Mouse (Mus musculus): Measurements from ENCODE around the gene Armh3. TPM values are rescaled to one million over a fixed set of nuclear protein-coding genes. Genes with fewer than 3 reads are reported as not detected.

Armh3 gene
- polyA plus RNA-seq, 1 experiment from 2014 or later: 18.5 TPM

DNA sequence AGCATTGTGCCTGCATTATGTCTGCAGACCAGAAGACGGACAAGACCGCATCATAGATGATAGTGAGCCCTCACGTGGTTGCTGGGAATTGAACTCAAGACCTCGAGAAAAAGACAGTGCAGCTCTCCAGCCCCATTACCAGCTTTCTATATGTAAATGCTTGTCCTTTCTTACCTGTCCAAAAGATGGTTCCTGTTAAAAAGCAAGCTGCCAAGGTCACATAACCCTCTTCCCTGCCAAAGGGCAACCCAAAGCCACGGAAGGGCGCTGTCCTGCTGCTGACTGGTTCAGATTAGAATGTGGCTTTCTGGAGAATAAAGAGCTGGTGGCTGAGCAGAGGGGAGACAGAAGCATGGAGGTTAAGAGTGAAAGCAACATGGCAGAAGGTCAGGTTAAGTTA is 90.9 kb downstream of the Armh3 start:
- no peaks in the 10 kb centered on the region for H3K4me1 ChIP-seq
- 92% methylated on average over 6 of the region's 6 CpGs for WGBS
- no peaks in the 10 kb centered on the region for H3K27me3 ChIP-seq (ENCODE audit: poor library complexity, severe bottlenecking)
- no peak overlapping the region for H3K4me3 ChIP-seq
- H3K27ac ChIP-seq: no peak overlapping the region
- no peaks in the 10 kb centered on the region for H3K9me3 ChIP-seq
- peaks cover 5% of the 10 kb centered on the region; the same call in 1 of the 2 replicates for H3K36me3 ChIP-seq (replicated peaks)
- no peak for DNase-seq (ENCODE audit: extremely low spot score, low spot score)

DNA sequence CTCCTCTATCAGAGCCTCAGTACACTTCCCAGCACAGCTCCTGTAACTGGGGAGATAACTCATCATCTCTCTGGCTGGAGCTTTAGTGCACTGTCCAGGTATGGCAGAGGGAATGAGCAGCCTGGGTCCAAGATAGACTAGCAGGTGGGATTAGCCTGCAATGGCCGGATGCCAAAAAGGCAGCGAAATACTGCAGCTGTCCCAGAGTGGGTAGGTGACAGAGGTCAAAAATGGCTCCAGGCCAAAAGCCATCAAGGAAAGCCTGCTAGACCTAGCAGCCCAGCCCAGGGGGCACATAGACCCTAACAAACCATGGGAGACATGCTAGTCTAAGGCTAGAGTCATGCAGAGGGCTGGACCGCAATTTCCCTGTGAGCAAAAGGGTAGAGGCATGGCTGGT is 94.4 kb downstream of the Armh3 start:
- peaks cover 5% of the 10 kb centered on the region; the same call in 1 of the 2 replicates for H3K36me3 ChIP-seq (replicated peaks)
- H3K9me3 ChIP-seq: no peaks in the 10 kb centered on the region
- no peak overlapping the region for H3K4me3 ChIP-seq
- no peak for DNase-seq (ENCODE audit: extremely low spot score, low spot score)
- no peaks in the 10 kb centered on the region for H3K27me3 ChIP-seq (ENCODE audit: poor library complexity, severe bottlenecking)
- H3K27ac ChIP-seq: no peak overlapping the region
- 0 out of 2 replicates have a peak, but pooled peaks cover 6% of the 10 kb centered on the region for H3K4me1 ChIP-seq
- WGBS: 86% methylated on average over 3 of the region's 3 CpGs

- 92% methylated on average over 8 of the region's 8 CpGs for WGBS
- Histone ChIP-seq H3K27ac (no peak overlapping the region), H3K9me3 (no peaks in the 10 kb centered on the region), H3K27me3 (ENCODE audit: poor library complexity, severe bottlenecking) (no peaks in the 10 kb centered on the region), H3K4me1 (0 out of 2 replicates have a peak, but pooled peaks cover 6% of the 10 kb centered on the region), H3K4me3 (no peak overlapping the region), H3K36me3 (replicated peaks) (peaks cover 3% of the 10 kb centered on the region; the same call in 1 of the 2 replicates)
- no peak for DNase-seq (ENCODE audit: extremely low spot score, low spot score)
These were observed 95.8 kb downstream of the Armh3 start for GRCm38 (mm10) chr19:45902390-45903035.

DNA sequence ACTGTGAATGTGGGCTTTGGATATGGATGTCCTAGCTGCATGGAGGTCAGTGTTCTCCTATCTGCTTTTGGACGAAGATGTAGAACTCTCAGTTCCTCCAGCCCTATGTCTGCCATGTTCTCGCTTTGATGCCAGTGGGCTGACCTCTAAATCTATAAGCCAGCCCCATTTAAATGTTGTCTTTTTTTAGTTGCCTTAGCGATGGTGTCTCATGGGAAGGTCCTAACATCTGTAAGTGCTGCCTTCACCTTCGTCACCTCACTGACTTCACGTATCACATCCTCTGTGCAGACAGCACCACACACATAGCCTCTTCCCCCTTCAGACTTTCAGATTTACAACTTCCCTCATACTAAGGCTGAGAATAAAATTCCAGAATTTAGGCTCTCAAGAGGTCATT is 97.5 kb downstream of the Armh3 start:
- 94% methylated on average over 5 of the region's 5 CpGs for WGBS
- no peak overlapping the region for H3K4me3 ChIP-seq
- DNase-seq (ENCODE audit: extremely low spot score, low spot score): no peak
- H3K4me1 ChIP-seq: 0 out of 2 replicates have a peak, but pooled peaks cover 6% of the 10 kb centered on the region
- no peaks in the 10 kb centered on the region for H3K36me3 ChIP-seq (replicated peaks)
- no peaks in the 10 kb centered on the region for H3K9me3 ChIP-seq
- H3K27ac ChIP-seq: no peak overlapping the region
- H3K27me3 ChIP-seq (ENCODE audit: poor library complexity, severe bottlenecking): no peaks in the 10 kb centered on the region

DNA sequence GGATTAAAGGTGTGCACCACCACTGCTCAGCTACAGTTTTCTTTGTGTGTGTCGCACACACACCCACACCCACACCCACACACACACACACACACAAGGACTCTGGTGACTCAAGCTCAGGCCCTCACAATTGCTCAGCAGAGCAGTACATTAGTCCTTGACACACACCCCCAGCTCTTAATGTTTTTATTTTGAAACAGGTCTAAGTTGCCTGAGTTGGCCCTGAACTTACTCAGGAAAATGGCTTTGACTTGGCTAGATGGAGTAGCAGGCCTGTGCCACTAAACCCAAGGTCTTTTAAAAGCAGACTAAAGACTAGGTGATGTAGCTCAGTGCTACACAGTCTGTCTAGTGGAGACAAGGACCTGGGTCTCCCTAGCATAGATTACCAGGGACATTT is 102.6 kb downstream of the Armh3 start:
- WGBS: 90% methylated on average over 1 of the region's 1 CpGs
- DNase-seq (ENCODE audit: extremely low spot score, low spot score): no peak
- Histone ChIP-seq H3K27ac (no peak overlapping the region), H3K27me3 (ENCODE audit: poor library complexity, severe bottlenecking) (no peaks in the 10 kb centered on the region), H3K4me1 (0 out of 2 replicates have a peak, but pooled peaks cover 6% of the 10 kb centered on the region), H3K9me3 (no peaks in the 10 kb centered on the region), H3K36me3 (replicated peaks) (peaks cover 4% of the 10 kb centered on the region), H3K4me3 (no peak overlapping the region)

- H3K4me3 ChIP-seq: no peak overlapping the region
- WGBS: 59% methylated on average over 3 of the region's 3 CpGs
- H3K27me3 ChIP-seq (ENCODE audit: poor library complexity, severe bottlenecking): no peaks in the 10 kb centered on the region
- no peaks in the 10 kb centered on the region for H3K4me1 ChIP-seq
- no peak for DNase-seq (ENCODE audit: extremely low spot score, low spot score)
- H3K36me3 ChIP-seq (replicated peaks): peaks cover 7% of the 10 kb centered on the region
- H3K9me3 ChIP-seq: no peaks in the 10 kb centered on the region
- H3K27ac ChIP-seq: no peak overlapping the region
These were observed 116.2 kb downstream of the Armh3 start for GRCm38 (mm10) chr19:45882056-45882455.

GRCm38 (mm10) chr19:45873320-45873719 is 125.0 kb downstream of the Armh3 start:
- WGBS: 90% methylated on average over 1 of the region's 1 CpGs

GRCm38 (mm10) chr19:45855284-45855920 is 142.9 kb downstream of the Armh3 start:
- H3K4me1 ChIP-seq: peaks cover 16% of the 10 kb centered on the region; the same call in 1 of the 2 replicates
- WGBS: 79% methylated on average over 8 of the region's 8 CpGs
- H3K27me3 ChIP-seq (ENCODE audit: poor library complexity, severe bottlenecking): no peaks in the 10 kb centered on the region
- no peak overlapping the region for H3K4me3 ChIP-seq
- DNase-seq (ENCODE audit: extremely low spot score, low spot score): no peak
- H3K36me3 ChIP-seq (replicated peaks): no peaks in the 10 kb centered on the region
- no peaks in the 10 kb centered on the region for H3K9me3 ChIP-seq
- no peak overlapping the region for H3K27ac ChIP-seq

More at GRCm38 (mm10) chr19:45873320-45873719, 125.0 kb downstream of the Armh3 start:
- no peaks in the 10 kb centered on the region for H3K9me3 ChIP-seq
- DNase-seq (ENCODE audit: extremely low spot score, low spot score): no peak
- H3K4me1 ChIP-seq: peaks cover 9% of the 10 kb centered on the region; the same call in 1 of the 2 replicates
- H3K27me3 ChIP-seq (ENCODE audit: poor library complexity, severe bottlenecking): no peaks in the 10 kb centered on the region
- H3K36me3 ChIP-seq (replicated peaks): no peaks in the 10 kb centered on the region
- no peak overlapping the region for H3K4me3 ChIP-seq
- no peak overlapping the region for H3K27ac ChIP-seq

DNA sequence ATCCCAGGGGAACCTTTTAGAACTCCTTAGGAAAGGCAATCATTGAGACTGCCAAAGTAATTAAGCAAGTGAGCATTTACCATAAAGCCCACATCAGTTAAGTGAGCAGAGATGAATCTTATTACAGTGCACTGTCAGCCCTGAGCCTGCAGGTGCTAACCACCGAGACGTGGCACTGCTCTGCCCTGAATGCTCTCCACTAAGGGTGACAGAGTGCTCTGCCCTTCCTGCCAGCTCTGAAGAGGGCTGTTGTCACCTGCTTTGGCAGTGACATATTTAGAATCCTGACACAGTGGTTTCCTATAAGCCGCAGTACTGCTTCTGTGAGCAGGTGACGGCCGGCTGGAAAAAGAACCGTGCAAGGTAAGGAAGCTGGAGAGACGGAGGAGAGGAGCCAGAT is 143.8 kb downstream of the Armh3 start:
- 83% methylated on average over 7 of the region's 7 CpGs for WGBS
- H3K36me3 ChIP-seq (replicated peaks): no peaks in the 10 kb centered on the region
- H3K27ac ChIP-seq: no peak overlapping the region
- DNase-seq (ENCODE audit: extremely low spot score, low spot score): no peak
- no peaks in the 10 kb centered on the region for H3K27me3 ChIP-seq (ENCODE audit: poor library complexity, severe bottlenecking)
- H3K4me1 ChIP-seq: peaks cover 16% of the 10 kb centered on the region; the same call in 1 of the 2 replicates
- H3K4me3 ChIP-seq: no peak overlapping the region
- no peaks in the 10 kb centered on the region for H3K9me3 ChIP-seq

GRCm38 (mm10) chr19:45847733-45848093 is 150.6 kb downstream of the Armh3 start:
- Histone ChIP-seq H3K27me3 (ENCODE audit: poor library complexity, severe bottlenecking) (no peaks in the 10 kb centered on the region), H3K9me3 (no peaks in the 10 kb centered on the region), H3K27ac (no peak overlapping the region), H3K36me3 (replicated peaks) (no peaks in the 10 kb centered on the region), H3K4me1 (peaks cover 28% of the 10 kb centered on the region), H3K4me3 (no peak overlapping the region)
- no peak for DNase-seq (ENCODE audit: extremely low spot score, low spot score)
- 96% methylated on average over 4 of the region's 4 CpGs for WGBS

DNA sequence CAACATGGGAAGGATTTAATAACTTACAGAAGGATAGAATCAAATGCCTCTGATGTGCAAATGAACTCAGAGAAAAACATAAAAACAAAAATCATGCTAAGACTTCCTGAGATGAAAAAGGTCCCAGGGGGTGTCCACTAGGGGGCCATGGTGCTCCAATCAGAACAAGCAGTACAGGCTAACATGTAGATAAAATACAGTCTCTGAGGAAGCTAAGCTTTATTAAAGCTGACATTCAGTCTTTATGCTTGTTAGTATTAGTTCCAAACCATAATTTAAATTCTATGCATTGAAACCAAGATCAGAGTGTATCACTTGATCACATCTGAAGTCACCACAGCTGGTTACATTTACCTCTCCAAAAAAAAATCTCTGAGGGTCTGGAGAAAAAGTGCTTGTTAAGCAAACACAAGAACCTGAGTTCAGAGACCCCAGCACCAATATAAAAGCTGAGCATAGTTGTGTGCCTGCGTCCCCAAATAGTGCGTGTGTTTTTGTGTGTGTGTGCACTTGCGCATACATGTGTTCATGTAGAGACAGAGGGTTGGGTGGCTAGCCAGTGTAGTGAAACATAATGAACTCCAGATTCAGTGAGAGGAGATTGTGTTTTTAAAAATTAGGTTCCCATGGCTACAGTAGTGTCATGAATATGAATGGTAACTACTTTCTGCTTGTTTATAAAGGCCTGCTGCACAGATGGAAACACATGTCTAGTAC is 151.1 kb downstream of the Armh3 start:
- 98% methylated on average over 3 of the region's 3 CpGs for WGBS

DNA sequence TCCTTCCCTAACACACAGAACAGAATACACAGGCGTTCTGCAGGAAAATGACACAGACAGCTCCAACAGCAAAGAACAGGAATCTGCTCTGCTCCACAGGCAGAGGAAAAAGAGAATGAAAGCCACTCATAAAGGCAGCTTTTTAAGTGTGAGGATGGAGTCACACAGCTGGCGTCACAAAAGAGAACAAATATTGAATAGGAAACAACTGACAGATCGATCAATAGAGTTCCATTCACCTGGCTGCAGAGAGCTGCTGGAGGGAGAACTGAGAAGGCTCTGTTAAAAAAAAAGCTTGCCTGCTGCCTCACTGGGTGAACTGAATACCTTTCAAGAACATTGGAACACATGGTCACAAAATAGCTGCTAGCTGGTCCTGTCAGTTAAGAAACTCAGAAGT is 154.1 kb downstream of the Armh3 start:
- DNase-seq (ENCODE audit: extremely low spot score, low spot score): no peak
- no peaks in the 10 kb centered on the region for H3K36me3 ChIP-seq (replicated peaks)
- H3K27ac ChIP-seq: no peak overlapping the region
- no peak overlapping the region for H3K4me3 ChIP-seq
- peaks cover 25% of the 10 kb centered on the region for H3K4me1 ChIP-seq
- H3K27me3 ChIP-seq (ENCODE audit: poor library complexity, severe bottlenecking): no peaks in the 10 kb centered on the region
- WGBS: 40% methylated on average over 3 of the region's 3 CpGs
- no peaks in the 10 kb centered on the region for H3K9me3 ChIP-seq

More for the DNA sequence above, 151.1 kb downstream of the Armh3 start:
- H3K4me3 ChIP-seq: no peak overlapping the region
- no peaks in the 10 kb centered on the region for H3K27me3 ChIP-seq (ENCODE audit: poor library complexity, severe bottlenecking)
- peaks cover 28% of the 10 kb centered on the region for H3K4me1 ChIP-seq
- DNase-seq (ENCODE audit: extremely low spot score, low spot score): no peak
- H3K9me3 ChIP-seq: no peaks in the 10 kb centered on the region
- no peaks in the 10 kb centered on the region for H3K36me3 ChIP-seq (replicated peaks)
- no peak overlapping the region for H3K27ac ChIP-seq

- no peaks in the 10 kb centered on the region for H3K9me3 ChIP-seq
- H3K4me1 ChIP-seq: peaks cover 25% of the 10 kb centered on the region
- no peaks in the 10 kb centered on the region for H3K36me3 ChIP-seq (replicated peaks)
- H3K27ac ChIP-seq: peak overlapping the region; percentile 8; the same call in 1 of the 2 replicates
- WGBS: 36% methylated on average over 10 of the region's 10 CpGs
- H3K27me3 ChIP-seq (ENCODE audit: poor library complexity, severe bottlenecking): no peaks in the 10 kb centered on the region
- no peak overlapping the region for H3K4me3 ChIP-seq
- DNase-seq (ENCODE audit: extremely low spot score, low spot score): no peak
These were observed 154.9 kb downstream of the Armh3 start for GRCm38 (mm10) chr19:45843424-45843823.
